Mouse (Mus musculus) ES-Bruce4 (cell line): ENCODE data around the gene Robo4.

Experiments
- CTCF ChIP-seq: IDR thresholded peaks from one replicate; pipeline ENCODE4 v1.8.1; 2011; ENCODE audit warnings: low read depth, low read length
- POLR2A ChIP-seq: IDR thresholded peaks from one replicate; pipeline ENCODE4 v1.8.1; 2011; ENCODE audit warnings: low read length; ENCODE audit not compliant: insufficient read depth

GRCm38 (mm10) chr9:37371232-37371801, 30.4 kb upstream of the Robo4 start:
- TF ChIP-seq POLR2A (no peak), CTCF (no peak)
